Mouse (Mus musculus) layer of hippocampus, adult 8-10 months (tissue): ENCODE measurements at regions not wholly inside any gene's neighbourhood (a gene's known extent, or its start where the extent isn't known, plus 50 kb on each side); places are given as distances from the start of the nearest gene placed in this dataset.

ENCODE experiments used
- DNase-seq, 2 experiments: peaks; one replicate each; pipeline ENCODE4 v3.0.0; 2022; ENCODE audit warnings: low spot score in 2 of 2

GRCm38 (mm10) chr3:10697698-10698452, 362.4 kb upstream of the Gm38303 start:
- DNase-seq = no peak

GRCm38 (mm10) chr3:10685501-10685951, 350.0 kb upstream of the Gm38303 start:
- DNase-seq = peak; percentile 29 to 36

GRCm38 (mm10) chr3:10684885-10685500, 349.5 kb upstream of the Gm38303 start:
- peak; percentile 22 to 49 for DNase-seq

GRCm38 (mm10) chr3:10681938-10682337, 346.5 kb upstream of the Gm38303 start:
- DNase-seq = no peak

GRCm38 (mm10) chr3:10647975-10648511, 312.6 kb upstream of the Gm38303 start:
- DNase-seq = no peak
